Mouse (Mus musculus): ENCODE measurements around the gene Ramp3.
"Not testable (repeated sequence)": the region's sequence is repeated elsewhere in the genome, so short reads cannot be mapped to it uniquely, and the experiment has no call there.

The Ramp3 gene

DNA sequence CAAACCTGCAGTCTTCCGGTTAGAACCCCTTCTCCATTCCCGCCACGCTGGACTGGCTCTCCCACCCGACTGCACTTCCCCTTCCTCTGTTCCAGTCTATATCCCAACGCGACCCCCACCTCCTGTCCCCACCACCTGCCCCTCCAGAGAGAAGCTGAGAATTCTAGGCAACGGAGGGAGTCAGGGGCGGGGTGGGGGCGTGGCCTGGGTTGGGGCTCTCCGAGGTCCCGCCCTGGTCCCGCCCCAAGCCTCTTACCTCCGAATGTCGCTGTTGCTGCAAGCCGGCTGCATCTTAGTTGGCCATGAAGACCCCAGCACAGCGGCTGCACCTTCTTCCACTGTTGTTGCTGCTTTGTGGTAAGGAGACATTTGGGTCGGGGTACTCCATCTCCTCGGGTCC, at the start of gene Ramp3:
Gene Ramp3 (plus strand): TSS at position 251 of the 400 bp plus-strand sequence.
- ATAC-seq (ENCODE audit: insufficient number of reproducible peaks, low FRiP score, low TSS enrichment) = peak; percentile 13; the same call in 1 of the 2 replicates

GRCm38 (mm10) chr11:6615250-6616205, 42.8 kb upstream of the Ramp3 start:
- ATAC-seq (ENCODE audit: insufficient number of reproducible peaks, low FRiP score, low TSS enrichment) = no peak

DNA sequence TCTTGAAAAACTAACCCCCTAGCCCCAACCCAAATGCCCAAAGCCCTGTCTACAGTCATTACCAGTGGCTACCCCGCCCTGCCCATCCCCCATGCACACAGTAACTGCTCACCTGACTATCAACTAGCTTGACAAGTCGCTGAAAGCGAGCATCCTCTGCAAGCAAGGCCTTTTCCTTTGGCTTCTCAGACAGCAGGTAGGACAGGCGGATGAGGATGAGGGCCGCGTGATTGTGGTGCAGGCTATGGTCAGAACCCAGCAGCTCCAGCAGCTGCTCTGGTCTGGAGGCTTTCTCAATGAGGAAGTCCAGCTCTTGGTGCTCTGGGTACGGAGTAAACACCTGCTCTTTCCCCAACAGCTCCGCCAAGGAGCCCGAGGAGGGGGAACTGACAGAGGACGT, 34.6 kb upstream of the Ramp3 start:
- no peak for ATAC-seq (ENCODE audit: insufficient number of reproducible peaks, low FRiP score, low TSS enrichment)

DNA sequence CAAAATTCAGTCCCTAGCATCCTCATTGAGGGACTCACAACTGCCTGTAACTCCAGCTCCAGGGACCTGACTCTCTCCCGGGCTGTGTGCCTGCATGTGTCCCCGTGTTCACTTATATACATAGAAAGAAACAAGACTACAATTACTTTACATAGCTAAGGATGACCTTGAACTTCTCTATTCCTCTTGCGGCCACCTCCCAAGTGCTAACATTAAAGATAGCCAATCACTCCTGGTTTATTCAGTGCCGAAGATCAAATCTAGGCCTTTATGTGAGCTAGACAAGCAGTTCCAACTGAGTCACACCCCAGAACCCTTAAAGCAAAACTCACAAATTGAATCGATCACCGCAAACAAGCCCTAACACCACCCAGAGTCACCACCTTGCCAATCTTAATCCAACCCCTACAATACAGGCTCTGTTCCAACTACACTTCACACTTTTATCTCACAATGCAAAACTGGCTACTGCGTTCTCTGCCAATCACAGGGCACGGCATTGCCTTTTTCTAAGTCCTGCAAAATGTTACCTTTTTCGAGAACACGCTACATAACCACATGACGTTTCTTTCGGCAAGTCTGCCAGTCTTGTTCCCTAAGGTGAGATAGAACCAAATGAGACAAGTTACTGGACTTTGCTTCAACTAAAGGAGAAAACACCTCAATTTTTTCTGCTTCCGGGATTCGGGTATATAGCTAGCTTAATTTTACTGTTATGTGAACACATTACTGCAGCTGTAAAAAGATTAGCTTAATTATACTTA, 33.5 kb upstream of the Ramp3 start:
- no peak for ATAC-seq (ENCODE audit: insufficient number of reproducible peaks, low FRiP score, low TSS enrichment)

DNA sequence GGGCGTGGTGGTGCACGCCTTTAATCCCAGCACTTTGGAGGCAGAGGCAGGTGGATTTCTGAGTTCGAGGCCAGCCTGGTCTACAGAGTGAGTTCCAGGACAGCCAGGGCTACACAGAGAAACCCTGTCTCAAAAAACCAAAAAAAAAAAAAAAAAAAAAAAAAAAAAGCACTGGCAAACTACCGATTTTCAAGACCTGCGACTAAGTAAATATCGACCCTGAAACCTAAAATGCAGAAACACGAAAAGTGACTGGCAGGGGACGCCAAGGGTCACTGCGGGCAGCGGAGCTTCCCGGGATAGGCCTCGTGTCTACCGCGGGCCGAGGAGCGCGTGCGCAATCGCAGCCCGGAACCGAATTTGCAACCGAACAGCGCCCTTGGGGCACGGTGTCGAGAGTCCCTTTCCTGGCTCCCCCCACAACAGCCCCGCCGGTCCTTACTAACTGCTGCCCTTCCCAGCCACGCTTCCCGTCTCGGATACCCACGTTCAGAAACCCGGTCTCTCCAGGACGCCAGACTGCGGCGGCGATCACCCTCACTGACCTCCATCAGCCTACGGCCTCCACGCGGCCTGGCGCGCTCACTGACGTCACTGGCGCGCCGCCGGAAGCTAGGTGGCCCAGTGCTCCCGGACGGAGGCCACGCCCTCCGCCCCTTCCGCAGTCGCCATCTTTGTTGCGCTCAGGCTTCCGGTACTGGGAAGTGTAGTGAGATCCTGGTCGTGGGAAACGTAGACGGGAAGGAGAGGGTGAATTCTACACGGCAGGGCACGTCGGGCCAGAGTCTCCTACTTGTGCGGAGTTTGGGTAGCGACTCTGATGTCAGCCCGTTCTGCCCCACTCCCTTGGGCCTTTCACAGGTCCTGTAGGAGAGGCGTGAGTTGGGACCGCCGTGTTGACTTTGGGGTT, 32.6 kb upstream of the Ramp3 start, which contains the start of gene Tbrg4:
Gene Tbrg4 (minus strand): TSS at position 590 of the 910 bp plus-strand sequence.
- peak; percentile 95 for ATAC-seq (ENCODE audit: insufficient number of reproducible peaks, low FRiP score, low TSS enrichment)

GRCm38 (mm10) chr11:6626388-6626772, 31.9 kb upstream of the Ramp3 start:
- ATAC-seq (ENCODE audit: insufficient number of reproducible peaks, low FRiP score, low TSS enrichment) = no peak

GRCm38 (mm10) chr11:6627731-6628130, 30.6 kb upstream of the Ramp3 start:
- ATAC-seq (ENCODE audit: insufficient number of reproducible peaks, low FRiP score, low TSS enrichment) = no peak

- no peak; the same call in 1 of the 2 replicates for ATAC-seq (ENCODE audit: insufficient number of reproducible peaks, low FRiP score, low TSS enrichment)
Measured at GRCm38 (mm10) chr11:6628568-6628967, 29.8 kb upstream of the Ramp3 start.

DNA sequence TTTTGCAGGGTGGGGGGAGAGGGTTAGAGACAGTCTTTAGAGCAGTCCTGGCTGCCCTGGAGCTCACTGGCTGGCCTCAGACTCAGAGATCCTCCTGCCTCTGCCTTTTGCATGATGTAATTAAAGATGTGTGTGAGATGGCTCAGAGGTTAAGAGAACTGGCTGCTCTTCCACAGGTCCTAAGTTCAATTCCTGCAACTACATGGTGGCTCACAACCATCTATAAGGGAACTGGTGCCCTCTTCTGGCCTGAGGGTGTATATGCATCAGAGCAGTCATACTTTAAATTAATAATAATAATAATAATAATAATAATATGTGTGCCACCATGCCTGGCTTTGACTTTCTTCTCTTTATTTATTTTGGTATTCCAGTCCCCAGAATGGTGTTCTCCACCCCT, 28.7 kb upstream of the Ramp3 start:
- ATAC-seq (ENCODE audit: insufficient number of reproducible peaks, low FRiP score, low TSS enrichment) = no peak

DNA sequence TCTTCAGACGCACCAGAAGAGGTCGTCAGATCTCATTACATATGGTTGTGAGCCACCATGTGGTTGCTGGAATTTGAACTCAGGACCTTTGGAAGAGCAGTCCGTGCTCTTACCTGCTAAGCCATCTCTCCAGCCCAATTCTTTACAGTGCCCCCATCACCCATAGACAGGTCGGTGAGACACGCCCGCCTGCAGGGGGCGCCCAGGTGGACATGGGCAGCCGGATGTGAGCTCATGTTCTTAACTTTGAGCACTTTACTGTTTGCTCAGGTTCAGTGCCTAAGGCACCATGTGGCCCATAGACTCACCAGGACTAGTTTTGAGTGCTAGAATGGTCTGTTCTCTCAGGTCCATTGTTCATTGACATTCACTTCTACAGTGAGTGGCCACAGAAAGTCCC, 22.2 kb upstream of the Ramp3 start:
- ATAC-seq (ENCODE audit: insufficient number of reproducible peaks, low FRiP score, low TSS enrichment) = no peak

DNA sequence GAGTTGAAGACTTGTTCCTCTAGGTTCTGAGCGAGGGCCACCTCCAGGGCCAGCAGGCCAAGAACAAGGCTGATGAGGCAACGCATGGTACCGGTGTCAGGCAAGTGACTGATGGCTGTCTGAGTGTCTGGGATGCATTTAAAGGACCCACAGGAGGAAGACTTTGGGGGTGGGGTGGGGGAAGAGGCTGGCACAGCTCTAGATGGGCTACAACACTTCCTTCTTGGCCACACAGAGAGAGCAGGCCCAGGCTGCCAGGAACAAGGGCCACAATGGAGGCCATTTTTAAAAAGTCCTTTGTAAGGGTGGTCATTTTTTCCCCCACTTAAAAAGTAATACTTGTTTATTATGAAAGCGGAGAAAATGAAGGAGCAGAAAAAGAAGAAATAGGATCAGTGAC, 19.8 kb upstream of the Ramp3 start, which contains the start of gene Wap:
Gene Wap (minus strand): TSS at position 101 of the 400 bp plus-strand sequence.
- no peak for ATAC-seq (ENCODE audit: insufficient number of reproducible peaks, low FRiP score, low TSS enrichment)

- no peak for ATAC-seq (ENCODE audit: insufficient number of reproducible peaks, low FRiP score, low TSS enrichment)
Measured at GRCm38 (mm10) chr11:6639072-6639471, 19.2 kb upstream of the Ramp3 start.

DNA sequence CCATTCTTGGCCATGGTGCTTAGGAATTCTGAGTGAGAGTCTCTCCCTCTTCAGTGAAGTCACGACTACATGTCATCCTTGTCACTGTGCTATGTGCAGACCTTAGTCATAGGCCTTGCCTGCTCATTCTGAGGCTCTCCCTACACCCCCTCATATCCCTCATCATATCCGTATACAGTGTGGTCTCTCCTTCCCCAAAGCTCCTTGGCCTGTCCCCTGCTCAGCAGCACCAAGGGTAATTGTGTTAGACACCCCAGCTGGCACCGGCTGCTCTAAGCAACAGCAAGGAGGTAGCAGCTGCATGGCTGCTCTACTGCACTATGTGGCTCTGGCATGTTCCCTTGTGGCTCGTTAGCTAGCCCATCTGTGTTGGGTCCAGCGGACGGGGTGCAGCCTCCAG, 13.8 kb upstream of the Ramp3 start:
- no peak for ATAC-seq (ENCODE audit: insufficient number of reproducible peaks, low FRiP score, low TSS enrichment)

DNA sequence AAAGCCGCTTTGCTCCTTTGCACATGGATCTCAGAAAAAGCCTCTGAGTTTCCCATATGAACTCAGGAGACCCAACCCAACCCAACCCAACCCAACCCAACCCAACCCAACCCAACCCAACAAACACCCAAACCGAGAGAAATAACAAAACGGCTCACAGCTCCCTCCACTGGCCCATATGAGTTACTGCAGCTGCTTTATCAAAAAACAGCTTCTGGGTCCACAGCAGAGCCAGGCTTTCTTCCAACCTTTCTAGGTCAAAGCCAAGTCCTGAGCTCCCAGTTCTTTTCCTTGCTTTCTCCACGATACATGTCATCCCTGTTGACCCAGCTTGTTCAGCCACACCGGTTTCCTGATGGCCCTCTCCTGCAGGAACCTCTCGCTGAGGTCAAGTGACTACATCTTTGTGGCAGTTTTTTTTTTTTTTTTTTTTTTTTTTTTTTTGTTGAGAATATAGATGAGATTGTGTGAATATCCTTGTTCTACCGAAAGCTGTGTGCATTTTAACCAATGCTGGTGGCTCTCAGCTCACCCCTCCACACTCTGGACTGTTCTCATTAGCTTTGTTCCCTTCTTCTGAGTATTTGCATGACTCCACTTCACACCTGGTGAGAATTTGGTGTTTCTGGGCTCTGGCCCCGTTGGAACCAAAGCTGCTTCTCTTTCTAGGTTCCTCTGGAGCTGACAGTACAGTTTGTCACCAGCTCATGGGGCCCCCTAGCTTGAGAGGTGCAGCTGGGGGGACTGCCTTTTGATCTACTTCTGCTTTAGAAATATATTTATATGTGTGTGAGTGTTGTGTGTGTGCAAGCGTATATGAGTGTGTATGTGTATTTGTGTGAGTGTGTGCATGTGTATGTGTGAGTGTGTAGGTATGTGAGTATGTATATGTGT, 10.2 kb upstream of the Ramp3 start:
- ATAC-seq (ENCODE audit: insufficient number of reproducible peaks, low FRiP score, low TSS enrichment) = no peak

DNA sequence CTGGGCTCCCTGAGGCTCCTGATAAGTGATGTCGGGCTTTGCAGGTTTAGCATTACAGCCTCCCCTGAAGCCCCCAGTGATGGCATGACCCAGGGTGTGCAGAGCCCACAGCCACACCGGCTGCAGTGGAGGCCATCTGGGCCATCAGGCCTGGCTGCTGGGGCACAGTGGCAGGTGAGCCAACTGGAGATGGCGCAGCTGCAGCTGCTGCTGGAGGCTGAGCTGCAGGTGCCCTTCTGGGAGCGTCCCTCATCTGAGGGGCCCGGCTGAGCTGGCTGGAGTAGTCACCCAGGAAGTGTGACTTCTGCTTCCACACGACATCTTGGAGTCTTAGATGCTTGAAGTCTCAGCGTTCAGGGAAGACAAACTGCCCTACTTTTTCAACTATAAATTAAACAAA, 7.8 kb upstream of the Ramp3 start:
- ATAC-seq (ENCODE audit: insufficient number of reproducible peaks, low FRiP score, low TSS enrichment) = no peak

DNA sequence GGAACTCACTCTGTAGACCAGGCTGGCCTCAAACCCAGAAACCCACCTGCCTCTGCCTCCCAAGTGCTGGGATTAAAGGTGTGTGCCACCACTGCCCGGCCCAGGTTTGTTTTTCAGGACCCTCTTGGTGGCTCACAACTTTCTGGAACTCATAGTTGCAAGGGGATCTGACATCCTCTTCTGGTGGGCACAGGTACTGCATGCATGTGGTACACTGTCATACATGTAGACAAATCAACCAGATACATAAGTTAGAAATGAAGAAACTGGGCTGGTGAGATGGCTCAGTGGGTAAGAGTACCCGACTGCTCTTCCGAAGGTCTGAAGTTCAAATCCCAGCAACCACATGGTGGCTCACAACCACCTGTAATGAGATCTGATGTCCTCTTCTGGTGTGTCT, 5.3 kb upstream of the Ramp3 start:
- ATAC-seq (ENCODE audit: insufficient number of reproducible peaks, low FRiP score, low TSS enrichment) = not testable (repeated sequence)

DNA sequence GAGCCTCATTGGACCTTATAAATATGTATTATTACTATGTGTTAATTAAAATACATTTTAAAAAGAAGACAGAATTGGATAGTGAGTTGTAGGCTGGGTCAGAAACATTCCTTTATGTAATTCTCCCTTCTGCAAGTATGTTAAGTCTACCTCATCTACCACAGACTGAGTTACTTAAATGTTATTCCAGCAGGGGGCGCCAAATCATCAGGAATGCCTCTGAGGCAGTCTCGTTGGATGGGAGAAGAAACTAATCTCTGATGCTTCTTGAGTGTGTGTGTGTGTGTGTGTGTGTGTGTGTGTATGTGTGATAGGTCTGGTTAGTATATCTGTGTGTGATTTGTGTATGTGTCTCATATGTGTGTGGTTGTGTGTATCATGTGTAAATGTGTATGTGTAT, 3.4 kb upstream of the Ramp3 start:
- peak; percentile 64; the same call in 1 of the 2 replicates for ATAC-seq (ENCODE audit: insufficient number of reproducible peaks, low FRiP score, low TSS enrichment)

DNA sequence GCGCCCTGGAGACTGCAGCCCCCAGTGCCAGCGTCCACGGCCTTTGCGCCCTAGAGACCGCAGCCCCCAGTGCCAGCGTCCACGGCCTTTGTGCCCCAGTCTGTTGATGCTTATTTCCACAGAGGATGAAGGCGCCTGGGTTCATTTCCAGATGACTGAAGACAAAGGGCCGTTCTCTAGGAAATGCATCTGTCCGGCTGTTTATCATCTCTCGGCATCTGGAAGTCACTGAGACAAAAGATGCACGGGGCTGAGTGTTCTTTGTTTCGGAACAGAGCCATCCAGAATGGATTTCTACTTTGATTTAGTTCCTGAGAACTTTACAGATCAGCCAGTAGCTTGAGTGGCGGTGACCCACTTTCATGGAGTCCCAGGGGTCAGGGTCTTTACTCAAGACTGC, 2.9 kb downstream of the Ramp3 start:
- ATAC-seq (ENCODE audit: insufficient number of reproducible peaks, low FRiP score, low TSS enrichment) = no peak

DNA sequence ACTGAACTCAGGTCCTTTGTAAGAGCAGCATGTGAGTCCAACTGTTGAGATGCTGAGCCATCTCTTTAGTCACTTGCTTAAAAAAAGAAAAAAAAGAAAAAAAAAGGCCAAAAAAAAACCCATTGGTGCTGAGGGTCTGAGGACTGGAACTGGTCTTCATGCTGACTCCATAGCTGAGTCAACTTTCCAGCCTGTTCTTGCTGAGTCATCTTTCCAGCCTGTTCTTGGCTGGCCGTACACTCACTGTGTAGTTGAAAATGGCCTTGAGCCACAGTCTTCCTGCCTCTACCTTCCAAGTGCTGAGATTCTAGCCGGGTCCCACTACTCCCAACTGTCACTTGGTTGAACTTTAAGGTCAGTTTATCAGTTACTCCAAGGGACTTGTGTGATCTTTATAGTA, 8.3 kb downstream of the Ramp3 start:
- no peak for ATAC-seq (ENCODE audit: insufficient number of reproducible peaks, low FRiP score, low TSS enrichment)
